Mouse (Mus musculus): ENCODE results near the gene Dcun1d1.
A peak's percentile ranks its signal among the peaks of the same experiment; 100 is the strongest.

Gene Dcun1d1

GRCm38 (mm10) chr3:35937345-35937744, at the start of gene Dcun1d1:
TSS of gene Dcun1d1 (minus strand) at chr3:35937445.
- DNase-seq (ENCODE audit: low read depth, low spot score): no peak

- no peak for DNase-seq (ENCODE audit: low read depth, low spot score)
These were observed 49.0 kb upstream of the Dcun1d1 start for GRCm38 (mm10) chr3:35986266-35986665.

- peak; percentile 84 for DNase-seq (ENCODE audit: low read depth, low spot score)
These were observed 36.3 kb upstream of the Dcun1d1 start for GRCm38 (mm10) chr3:35973551-35973950.

GRCm38 (mm10) chr3:35972985-35973384, 35.7 kb upstream of the Dcun1d1 start:
- peak; percentile 67 for DNase-seq (ENCODE audit: low read depth, low spot score)

GRCm38 (mm10) chr3:35971149-35971548, 33.9 kb upstream of the Dcun1d1 start:
- no peak for DNase-seq (ENCODE audit: low read depth, low spot score)

GRCm38 (mm10) chr3:35970441-35970840, 33.2 kb upstream of the Dcun1d1 start:
- no peak for DNase-seq (ENCODE audit: low read depth, low spot score)

GRCm38 (mm10) chr3:35967366-35967921, 30.2 kb upstream of the Dcun1d1 start:
- no peak for DNase-seq (ENCODE audit: low read depth, low spot score)

GRCm38 (mm10) chr3:35966493-35966892, 29.2 kb upstream of the Dcun1d1 start:
- no peak for DNase-seq (ENCODE audit: low read depth, low spot score)

GRCm38 (mm10) chr3:35964928-35965327, 27.7 kb upstream of the Dcun1d1 start:
- DNase-seq (ENCODE audit: low read depth, low spot score): no peak

GRCm38 (mm10) chr3:35963921-35964320, 26.7 kb upstream of the Dcun1d1 start:
- DNase-seq (ENCODE audit: low read depth, low spot score): no peak

GRCm38 (mm10) chr3:35963401-35963800, 26.2 kb upstream of the Dcun1d1 start:
- no peak for DNase-seq (ENCODE audit: low read depth, low spot score)

- DNase-seq (ENCODE audit: low read depth, low spot score): no peak
These were observed 25.7 kb upstream of the Dcun1d1 start for GRCm38 (mm10) chr3:35962967-35963366.

- DNase-seq (ENCODE audit: low read depth, low spot score): peak; percentile 22
These were observed 20.0 kb upstream of the Dcun1d1 start for GRCm38 (mm10) chr3:35957230-35957629.

- no peak for DNase-seq (ENCODE audit: low read depth, low spot score)
These were observed 17.8 kb upstream of the Dcun1d1 start for GRCm38 (mm10) chr3:35954901-35955575.

GRCm38 (mm10) chr3:35953816-35954215, 16.6 kb upstream of the Dcun1d1 start:
- no peak for DNase-seq (ENCODE audit: low read depth, low spot score)

GRCm38 (mm10) chr3:35953184-35953583, 15.9 kb upstream of the Dcun1d1 start:
- no peak for DNase-seq (ENCODE audit: low read depth, low spot score)

GRCm38 (mm10) chr3:35948197-35948596, 11.0 kb upstream of the Dcun1d1 start:
- DNase-seq (ENCODE audit: low read depth, low spot score): no peak

GRCm38 (mm10) chr3:35940520-35941135, 3.4 kb upstream of the Dcun1d1 start:
- no peak for DNase-seq (ENCODE audit: low read depth, low spot score)

- peak; percentile 68 for DNase-seq (ENCODE audit: low read depth, low spot score)
These were observed 2.8 kb upstream of the Dcun1d1 start for GRCm38 (mm10) chr3:35940047-35940446.

- DNase-seq (ENCODE audit: low read depth, low spot score): peak; percentile 62
These were observed 3.9 kb downstream of the Dcun1d1 start for GRCm38 (mm10) chr3:35933405-35933777.

GRCm38 (mm10) chr3:35932735-35933404, 4.4 kb downstream of the Dcun1d1 start:
- peak; percentile 81 for DNase-seq (ENCODE audit: low read depth, low spot score)

- peak; percentile 81 for DNase-seq (ENCODE audit: low read depth, low spot score)
These were observed 5.1 kb downstream of the Dcun1d1 start for GRCm38 (mm10) chr3:35931896-35932727.

Data from ZHBTc4 (cell line).